Mouse (Mus musculus): ENCODE measurements around the gene Gfer.

DNA sequence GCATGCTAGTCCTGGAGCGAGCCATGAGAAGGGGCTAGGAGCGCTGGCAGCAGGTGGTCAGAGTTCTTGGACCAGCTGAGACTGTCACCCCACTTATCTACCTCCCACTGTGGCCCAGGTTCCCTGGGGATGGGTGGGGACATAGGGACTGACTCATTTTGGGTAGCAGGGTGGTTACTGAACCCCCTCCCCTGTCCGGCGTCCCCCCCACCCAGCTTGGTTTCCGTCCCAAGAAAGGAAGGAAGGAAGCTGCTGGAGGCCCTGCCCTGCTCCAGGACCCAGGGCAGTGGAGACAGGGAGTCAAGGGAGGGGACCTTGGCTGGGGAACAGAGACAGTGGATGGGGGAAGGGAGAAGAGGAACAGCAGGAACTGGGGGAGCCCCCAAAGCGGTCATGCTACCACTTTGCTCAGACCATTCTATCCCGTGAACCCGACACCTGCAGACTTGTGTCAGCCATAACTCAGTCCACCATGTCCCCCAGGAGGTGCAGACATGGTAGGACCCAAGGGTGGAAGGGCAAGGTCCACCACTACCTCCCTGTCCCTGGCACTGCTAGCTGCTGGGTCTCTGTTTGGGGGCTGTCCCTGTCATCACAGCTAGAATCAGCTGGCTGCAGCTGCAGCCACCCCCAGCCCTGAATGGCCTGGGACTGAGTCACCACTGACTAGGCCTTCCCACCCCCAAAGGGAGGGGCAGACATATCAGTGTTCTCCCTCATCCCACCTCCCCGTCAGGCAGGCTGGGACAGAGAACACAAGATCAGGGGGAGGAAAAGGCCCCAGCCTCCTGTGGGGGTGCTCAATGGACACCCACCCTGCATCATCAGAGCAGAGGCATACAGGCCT lies 50.9 kb downstream of the Gfer start:
- TF ChIP-seq POLR2A (IDR thresholded peaks at IDR 0.05; ENCODE audit: borderline replicate concordance, extremely low read depth, insufficient read depth, insufficient read length, poor library complexity, severe bottlenecking) (no peak), CTCF (IDR thresholded peaks at IDR 0.05; ENCODE audit: borderline replicate concordance, extremely low read depth, insufficient read depth, insufficient read length) (no peak)
